Mouse (Mus musculus) forelimb bud, embryonic 11.5 days (tissue): ENCODE measurements around the gene Gm20388.
"Not testable (repeated sequence)": the region's sequence is repeated elsewhere in the genome, so short reads cannot be mapped to it uniquely, and the experiment has no call there.

ENCODE experiments used
- DNase-seq: peaks from one replicate; pipeline ENCODE4 v3.0.0-alpha.2; 2012; ENCODE audit warnings: low read depth, low spot score

Gm20388 gene

DNA sequence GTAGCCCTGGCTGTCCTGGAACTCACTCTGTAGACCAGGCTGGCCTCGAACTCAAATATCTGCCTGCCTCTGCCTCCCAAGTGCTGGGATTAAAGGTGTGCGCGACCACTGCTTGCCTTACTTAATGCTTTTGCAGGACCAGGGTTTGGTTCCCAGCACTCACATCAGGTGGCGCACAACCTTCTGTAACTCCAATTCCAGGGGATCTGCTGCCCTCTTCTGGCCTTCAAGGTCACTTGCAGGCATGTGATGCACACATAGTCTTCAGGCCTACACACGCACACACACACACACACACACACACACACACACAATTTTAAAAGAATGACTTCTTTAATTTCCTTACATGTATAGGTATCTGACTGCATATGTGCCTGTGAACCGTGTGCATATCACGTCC, 3890.2 kb downstream of the Gm20388 start:
- DNase-seq = no peak

DNA sequence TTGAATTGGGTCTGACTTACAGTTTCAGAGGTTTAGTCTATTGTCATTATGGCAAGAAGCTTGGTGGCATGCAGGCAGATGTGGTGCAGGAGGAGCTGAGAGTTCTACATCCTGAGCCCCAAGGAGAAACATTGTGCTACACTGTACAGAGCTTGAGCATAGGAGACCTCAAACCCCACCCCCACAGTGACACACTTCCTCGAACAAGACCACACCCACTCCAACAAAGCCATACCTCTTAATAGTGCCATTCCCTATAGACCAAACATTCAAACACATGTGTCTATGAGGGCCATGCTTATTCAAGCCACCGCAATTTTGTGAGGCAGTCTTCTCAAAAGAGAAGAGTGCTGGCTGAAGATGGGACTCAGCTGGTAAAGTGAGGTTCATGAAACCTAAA, 3890.9 kb downstream of the Gm20388 start:
- DNase-seq = no peak

DNA sequence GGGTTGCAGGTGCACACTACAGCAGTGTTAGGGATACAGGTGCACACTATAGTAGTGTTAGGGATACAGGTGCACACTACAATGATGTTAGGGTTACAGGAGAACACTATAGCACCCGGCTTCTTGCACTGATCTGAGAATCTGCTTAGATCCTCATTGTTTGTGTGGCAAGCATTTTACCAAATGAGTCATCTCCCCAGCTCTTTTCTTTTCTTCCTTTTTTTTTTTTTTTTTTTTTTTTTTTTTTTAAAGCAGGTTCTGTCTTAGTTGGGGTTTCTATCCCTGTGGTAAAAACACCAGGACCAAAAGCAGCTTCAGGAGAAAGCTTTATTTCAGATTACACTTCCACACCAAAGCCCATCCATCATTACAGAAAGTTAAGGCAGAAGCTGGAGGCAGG, 3893.0 kb downstream of the Gm20388 start:
- DNase-seq = no peak

DNA sequence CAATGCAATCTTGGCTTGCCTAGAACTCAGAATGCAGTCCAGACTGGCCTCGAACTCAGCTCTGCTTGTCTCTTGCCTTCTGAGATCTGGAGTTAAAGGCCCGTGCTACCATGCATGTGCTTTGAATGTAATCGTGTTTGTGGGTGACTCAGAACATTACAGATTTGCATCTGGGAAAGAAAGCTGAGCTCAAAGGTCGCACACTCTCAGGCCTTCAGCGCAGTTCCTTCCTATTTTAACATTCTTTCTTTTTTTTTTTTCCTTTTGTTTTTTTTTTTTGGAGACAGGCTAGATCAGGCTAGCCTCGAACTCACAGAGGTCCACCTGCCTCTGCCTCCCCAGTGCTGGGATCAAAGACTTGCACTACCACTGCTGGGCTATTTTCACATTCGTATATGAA, 3893.9 kb downstream of the Gm20388 start:
- DNase-seq = no peak

DNA sequence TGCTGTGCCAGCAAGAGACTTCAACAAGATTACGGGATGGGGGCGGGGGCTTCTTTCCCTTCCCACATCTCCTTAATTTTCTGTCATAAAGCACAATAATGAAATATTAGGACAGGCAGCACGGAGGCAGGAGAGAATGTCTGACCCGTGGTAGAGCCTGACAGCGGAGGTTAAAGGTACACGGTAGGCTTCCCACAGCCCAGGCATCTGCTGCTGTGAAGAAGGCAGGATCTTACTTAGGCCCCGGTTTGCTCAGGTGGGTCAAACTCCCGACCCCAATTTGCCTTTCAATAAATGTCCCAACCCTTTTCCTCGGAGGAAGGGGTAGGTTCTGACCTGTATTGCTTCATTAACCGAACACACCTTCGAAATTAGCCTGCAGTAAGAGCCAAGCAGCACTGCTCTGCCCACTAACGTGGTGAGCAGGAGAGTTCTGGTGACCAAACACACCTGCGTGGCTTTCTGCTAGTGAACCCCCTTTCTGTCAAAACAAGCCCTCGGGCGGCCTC, 3894.6 kb downstream of the Gm20388 start:
- no peak for DNase-seq

DNA sequence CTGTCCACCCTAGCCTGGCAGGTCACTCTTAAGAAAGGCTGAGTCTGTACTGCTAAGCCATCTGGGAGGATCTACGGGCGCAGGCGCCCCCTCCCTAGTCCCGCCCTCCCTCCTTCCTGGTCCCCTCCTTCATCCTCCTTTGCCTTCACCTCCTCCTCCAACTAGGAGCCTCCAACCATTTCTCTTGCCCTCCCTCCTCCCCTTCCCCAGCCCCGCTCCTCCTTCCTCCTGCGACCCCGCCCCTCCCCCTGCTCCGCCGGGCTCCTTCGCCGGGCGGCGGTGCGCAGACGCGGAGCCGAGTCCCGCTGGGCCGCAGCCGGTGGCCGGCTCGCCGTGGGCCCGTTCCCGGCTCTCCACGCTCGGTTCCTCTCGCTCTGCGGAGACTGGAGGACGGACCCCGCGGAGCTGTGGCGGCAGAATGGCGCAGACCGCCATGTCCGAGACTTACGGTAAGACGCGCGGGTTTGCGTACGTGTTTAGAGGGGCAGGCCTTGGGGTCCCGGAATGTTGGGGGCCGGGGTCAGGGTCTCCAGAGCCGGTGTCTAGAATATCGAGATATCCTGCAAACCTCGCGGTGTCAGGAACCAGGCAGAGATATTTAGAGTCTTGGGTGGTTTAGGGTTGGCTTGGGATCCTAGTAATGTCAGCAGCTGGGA, 3895.2 kb downstream of the Gm20388 start, which contains the start of gene Rab4a:
Gene Rab4a, plus strand, starts transcription at position 268 of the 656 bp plus-strand sequence.
- DNase-seq = peak; percentile 95

DNA sequence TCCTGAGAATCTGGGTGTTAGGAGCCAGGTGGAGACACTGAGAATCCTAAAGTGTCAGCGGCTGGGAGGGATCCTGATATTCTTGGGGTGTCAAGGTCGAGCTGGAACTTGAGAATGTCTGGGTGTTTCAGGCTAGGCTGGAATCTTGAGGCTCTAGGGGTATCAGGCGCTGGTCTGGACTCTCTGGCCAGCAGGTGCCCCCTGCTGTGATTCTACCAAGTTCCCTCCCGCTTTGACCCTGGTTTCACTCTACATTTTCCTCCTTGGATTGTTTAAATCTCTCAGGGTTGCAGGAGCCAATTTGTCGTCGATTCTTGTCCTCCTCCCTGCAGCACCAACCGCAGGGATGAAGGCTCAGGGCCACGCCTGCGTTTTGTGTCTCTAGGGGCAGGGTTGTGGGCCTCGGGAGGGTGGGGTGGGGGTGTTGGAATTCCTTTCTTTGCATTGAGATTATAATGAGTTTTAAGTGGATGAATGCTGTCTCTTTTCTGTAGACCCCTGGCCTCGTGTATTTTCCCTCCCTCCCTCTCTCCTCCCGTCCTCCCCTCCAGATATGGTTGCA, 3895.8 kb downstream of the Gm20388 start:
- DNase-seq = no peak

DNA sequence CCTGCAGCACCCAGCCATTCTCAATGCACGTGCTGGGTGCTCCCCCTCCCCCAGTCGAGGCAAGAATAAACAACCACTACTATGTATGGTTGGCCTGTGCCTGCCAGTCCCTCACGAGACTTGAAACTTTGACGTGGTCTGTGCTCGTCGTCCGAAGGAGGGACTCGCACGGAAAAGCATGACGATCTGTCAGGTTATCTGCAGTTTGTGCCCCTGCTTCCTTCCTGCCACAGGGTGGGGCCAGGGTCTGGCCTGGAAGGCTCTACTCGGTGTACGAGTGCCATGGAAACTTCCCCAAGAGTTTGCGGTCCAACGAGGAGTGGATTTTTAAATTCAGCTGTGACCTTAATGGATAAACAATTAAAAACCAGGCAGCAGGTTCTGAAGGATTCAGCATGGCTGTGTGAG, 3896.4 kb downstream of the Gm20388 start:
- no peak for DNase-seq

DNA sequence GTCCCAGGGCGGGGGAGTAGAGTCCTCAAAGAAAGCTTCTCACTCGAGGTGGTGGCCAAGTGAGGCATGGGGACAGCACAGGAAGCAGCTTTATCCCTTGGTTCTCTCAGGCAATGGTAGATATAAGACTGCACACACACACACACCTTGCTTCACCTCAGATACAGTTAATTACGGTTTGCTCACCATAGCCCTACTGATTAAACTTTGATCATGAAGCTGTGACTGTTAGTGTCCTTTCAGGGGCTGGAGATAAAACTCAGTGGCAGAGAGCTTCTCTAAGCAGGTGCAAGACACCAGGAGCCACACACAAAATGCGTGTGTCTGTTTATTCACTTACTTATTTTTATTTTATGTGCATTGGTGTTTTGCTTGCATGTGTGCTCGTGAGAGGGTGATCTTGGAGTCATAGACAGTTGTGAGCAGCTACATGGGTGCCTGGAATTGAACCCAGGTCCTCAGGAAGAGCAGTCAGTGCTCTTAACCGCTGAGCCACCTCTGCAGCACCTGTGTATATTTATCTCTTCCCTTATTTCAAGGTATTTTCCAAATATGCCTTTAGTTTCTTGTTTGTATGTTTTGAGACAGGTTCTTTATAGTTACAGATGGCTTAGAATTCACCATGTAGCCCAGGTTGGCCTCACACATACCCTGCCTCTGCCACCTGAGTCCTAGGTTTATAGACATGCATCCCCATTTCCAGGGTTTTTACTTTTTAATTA, 3897.4 kb downstream of the Gm20388 start:
- no peak for DNase-seq

DNA sequence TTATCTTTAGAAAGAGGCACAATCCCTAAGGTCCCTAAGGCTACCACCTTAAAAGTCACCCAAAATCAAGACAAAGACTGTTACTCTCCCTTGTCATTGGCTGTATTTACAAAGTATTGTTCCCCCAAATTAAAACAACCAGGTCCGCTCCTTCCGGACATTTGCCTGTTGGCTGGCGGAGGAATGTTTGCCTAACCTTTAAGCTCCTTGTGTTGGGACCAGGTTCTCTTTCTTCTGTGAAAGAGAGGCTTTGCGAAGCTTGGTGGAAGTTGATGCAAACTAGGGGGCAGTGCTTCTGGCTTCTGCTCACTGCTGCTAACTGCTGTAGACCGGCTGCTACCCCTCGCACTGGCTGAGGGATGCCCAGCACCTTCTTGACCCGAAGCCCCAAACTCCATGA, 3898.0 kb downstream of the Gm20388 start:
- DNase-seq = no peak

DNA sequence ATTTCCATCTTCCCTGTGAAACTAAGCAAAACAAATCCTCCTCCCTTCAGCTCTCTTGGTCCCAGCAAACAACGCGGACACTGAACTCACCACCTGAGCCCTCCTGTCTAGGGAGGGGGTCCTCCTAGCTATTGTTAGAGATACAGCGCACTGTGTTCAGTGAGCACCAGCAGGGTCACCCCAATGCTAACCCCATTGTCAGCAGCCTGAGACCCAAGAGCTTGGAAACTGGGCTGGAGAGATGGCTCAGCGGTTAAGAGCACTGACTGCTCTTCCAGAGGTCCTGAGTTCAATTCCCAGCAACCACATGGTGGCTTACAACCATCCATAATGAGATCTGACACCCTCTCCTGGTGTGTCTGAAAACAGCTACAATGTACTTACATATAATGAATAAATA, 3898.7 kb downstream of the Gm20388 start:
- not testable (repeated sequence) for DNase-seq

DNA sequence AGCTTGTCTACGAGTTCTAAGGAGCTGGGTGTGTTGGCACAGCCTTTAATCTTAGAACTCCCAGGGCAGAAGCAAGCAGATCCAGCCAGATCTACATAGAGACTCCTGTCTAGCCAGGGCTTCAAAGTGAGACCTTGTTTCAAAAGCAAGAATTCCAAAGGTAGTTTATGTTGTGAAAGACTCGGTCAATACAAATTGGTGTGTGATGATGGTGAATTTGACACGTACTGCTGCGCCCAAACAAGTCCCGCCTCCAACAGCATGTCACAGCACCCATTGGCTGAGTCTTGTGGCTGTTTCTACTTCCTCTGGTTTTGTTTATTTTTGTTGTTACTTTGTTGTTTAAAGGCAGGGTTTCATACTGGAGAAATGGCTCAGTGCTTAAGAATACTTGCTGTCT, 3901.6 kb downstream of the Gm20388 start:
- no peak for DNase-seq

DNA sequence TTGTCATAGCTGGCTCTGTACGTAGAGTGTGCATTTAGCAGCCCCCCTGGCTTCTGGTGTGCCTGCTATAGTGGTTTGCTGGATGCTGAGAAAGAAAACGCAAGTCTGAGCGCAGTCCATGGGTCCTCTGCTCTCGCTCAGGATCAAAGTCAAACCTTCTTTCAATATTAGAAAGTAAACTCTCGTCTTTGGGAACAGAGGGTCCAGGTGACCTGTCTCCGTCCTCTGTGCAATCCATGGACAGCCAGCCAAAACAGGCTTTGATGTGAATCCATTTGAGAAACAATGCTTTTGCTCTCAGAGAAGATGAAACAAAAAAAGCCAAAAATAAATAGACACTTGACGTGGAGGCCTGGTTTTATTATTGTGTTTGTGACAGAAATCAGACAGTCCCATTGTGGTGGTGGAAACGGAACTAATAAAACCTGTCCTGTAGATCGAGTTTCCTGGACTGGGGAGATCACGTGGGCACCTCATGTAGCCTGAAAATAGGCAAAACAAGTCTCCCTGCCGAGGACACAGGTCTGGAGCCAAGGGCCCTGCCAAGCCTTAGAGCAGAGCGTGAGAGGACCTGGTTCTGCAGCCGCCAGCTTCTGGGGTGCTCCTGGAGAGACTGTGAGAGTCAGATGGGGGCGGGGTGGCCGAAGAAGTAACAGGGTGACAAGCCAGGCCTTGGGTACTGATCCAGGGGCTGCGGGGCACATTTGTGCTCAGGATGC, 3902.7 kb downstream of the Gm20388 start:
- no peak for DNase-seq

DNA sequence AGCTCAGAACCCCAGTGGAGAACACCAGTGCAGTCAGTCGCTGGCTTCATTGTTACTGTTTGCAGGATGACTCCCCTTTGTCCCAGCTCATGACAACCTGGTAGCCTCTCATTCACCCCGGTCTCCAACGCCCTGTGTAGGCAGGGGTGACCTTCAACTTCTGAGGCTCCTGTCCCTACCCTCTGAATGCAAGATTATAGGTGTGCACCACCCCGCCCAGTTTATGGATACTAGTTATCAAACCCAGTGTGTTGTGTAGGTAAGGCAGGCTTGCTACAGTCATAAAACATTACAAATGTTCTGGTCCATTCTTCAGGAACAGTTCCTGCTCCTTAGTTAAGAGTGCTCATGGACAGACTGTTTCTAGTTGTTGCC, 3903.2 kb downstream of the Gm20388 start:
- no peak for DNase-seq

DNA sequence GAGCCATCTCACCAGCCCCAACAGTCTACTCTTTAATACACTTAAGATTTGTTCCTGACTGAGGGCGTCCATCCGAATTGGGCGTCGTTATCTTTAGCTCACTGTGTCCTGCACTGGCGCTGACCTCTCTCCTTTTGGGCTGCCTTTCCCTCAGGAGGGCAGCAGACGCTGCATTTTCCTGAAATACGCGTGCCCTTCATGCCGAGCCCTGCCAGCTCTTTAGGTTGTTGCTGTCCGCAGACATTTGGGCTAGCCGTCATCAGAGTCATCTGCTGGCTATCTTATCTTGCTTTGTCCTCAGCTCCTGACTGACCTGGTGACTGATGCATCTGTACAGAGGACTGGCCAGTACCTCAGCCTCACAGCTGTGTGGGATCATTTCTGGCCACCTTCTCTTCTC, 3904.7 kb downstream of the Gm20388 start:
- no peak for DNase-seq

DNA sequence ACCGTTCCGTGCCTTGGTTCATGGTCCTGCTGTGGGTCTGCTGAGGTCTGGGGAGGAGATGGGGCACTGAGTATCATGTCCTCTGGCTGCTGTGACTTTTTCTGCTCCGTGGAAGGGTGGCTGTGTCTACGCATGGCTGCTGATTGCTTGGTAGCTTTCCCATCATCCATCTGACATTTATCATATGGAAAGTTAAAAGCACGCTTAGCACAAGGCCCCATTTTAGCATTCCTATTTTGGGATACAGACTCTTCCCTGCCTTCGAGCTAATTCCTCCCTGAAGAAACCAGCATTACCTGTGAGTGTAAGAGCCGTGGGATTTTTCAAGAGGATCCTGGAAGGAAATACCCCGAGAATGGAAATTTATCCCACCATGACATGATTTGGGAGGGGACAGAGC, 3906.3 kb downstream of the Gm20388 start:
- no peak for DNase-seq

DNA sequence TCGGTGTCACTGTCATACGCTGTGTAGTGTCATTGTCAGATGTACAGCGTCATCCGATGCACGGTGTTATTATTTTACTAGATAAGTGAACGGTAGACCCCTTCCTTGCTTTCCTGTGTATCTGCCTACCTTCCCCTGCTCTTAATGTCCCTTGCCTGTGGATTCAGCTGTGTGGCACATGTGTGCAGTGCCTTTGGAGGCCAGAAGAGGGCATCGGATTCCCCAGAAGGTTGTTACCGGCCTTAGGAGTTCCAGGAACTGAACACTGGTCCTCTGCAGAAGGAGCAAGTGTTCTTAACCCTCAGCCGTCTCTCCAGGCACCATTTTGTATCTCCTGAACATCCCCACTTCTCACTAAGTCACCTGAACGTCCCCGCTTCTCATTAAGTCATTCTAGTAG, 3907.1 kb downstream of the Gm20388 start:
- no peak for DNase-seq

DNA sequence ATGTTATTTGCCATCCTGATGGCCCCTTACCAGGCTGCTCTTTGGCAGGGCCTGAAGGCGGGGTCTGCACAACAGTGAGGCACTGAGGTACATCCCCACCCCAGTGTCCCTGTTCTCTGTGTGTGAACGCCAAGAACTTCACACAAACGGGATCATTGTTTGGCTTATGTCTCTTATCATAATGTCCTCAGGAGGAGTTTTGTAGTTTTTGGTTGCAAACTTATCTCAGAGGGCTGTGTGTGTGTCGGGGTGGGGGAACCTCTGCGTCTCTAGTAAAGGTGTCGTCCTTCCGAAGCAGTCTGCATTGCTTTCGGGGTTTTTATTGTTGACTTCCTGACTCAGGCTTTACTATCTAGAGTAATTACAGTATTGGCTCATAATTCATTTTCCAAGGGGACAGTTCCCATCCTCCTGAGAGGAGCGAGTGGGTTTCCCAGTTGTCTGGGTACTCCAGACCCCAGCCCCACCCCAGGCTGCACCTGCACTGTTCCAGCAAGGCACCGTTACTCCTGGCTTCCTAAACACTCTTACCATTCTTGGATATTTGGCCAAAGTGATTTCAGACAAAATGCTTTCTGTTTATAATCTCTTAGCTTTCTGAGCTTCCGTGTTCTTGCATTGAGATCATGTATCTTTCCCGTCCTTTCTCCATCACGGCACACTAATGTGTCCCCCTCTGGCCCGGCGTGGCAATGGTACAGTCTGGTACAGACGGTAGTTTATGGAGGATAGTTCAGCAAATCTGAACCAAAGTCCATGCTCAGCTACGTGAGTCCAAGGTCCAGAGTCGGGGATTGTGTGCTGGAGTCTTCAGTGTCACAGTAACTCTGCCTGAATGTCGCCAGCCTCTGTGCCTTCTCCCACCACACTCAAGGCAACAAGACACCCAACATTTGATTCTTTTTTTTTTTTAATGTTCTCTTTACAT, 3909.3 kb downstream of the Gm20388 start:
- no peak for DNase-seq

DNA sequence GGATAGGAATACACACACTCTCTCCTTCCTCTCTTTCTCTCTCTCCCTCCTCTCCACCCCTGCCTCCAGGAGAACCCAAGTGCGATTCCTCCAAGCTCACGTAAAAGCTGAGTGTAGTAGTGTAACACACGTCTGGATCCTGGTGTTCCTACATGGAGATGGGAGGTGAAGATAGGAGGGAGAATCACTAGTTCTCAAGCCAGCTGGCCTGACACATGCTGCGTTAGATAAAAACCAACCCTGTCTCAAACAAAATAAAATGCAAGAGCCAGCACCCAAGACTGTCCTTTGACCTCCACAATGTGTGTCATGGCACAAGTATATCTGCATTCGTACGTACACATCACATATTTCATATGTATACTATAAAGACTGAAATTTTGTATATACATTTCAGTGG, 3910.1 kb downstream of the Gm20388 start:
- no peak for DNase-seq

DNA sequence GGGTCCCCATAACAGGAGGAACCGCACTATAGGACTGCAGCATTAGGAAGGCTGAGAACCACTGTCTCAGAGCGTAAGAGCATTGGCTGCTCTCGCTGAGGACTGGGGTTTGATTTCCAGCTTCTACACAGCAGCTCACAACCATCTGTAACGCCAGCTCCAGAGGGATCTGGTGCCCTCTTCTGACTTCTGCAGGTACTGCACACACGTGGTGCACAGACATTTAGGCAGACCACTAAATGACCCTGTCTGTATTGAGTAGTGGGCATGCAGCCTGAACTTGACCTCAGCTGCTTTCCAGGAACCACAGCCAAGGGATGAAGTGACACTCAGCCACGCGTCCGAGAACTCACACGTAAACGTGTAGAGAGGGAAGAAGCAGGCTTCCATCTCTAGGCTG, 3912.5 kb downstream of the Gm20388 start:
- no peak for DNase-seq

DNA sequence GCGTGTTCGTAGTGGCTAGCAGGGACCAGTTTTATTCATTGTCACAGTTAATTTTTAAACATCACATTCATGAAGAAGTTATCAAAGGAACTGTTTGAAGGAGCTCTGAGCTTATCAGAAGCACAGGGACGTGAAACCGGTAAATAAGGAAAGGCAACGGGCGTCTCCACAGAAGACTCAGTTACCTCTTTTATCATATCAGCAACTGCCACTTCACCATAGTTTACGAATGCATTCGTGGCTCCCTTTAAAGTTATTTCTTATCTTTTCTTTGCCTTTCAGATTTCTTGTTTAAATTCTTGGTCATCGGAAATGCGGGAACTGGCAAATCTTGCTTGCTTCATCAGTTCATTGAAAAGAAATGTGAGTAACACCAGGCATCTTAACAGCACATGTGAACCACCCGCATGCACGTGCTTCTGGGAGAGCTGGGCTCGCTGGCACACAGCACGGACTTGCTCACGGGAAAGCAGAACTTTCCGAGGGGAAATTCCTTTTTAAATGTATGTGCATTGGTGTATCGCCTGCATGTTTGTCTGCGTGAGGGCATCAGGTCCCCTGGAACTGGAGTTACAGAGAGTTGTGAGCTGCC, 3913.0 kb downstream of the Gm20388 start:
- no peak for DNase-seq
